Mouse (Mus musculus): ENCODE results near the gene Abi3bp. TPM values are rescaled to one million over a fixed set of nuclear protein-coding genes. Genes with fewer than 3 reads are reported as not detected.
A peak's percentile ranks its signal among the peaks of the same experiment; 100 is the strongest.

The Abi3bp gene
- polyA plus RNA-seq, 2 experiments = 0.10 to 0.15 TPM

- Histone ChIP-seq H3K4me2 (ENCODE audit: low read depth) (no peak overlapping the region), H3K4me1 (replicated peaks; ENCODE audit: control insufficient read depth in 2 of 2, insufficient read depth in 2 of 2, low read length in 1 of 2) (no peaks in the 10 kb centered on the region), H3K9me3 (ENCODE audit: control insufficient read depth, low read length) (no peaks in the 10 kb centered on the region), H3K27ac (no peak overlapping the region), H3K36me3 (replicated peaks; ENCODE audit: control insufficient read depth, insufficient read depth, low read depth) (no peaks in the 10 kb centered on the region), H3K27me3 (ENCODE audit: control insufficient read depth, insufficient read depth, low read length) (no peaks in the 10 kb centered on the region), H3K4me3 (ENCODE audit: insufficient read depth in 1 of 2, low read depth in 2 of 2, low read length in 2 of 2) (no peak overlapping the region), H3K9ac (replicated peaks) (no peak overlapping the region)
- TF ChIP-seq CTCF (IDR thresholded peaks at IDR 0.05; ENCODE audit: low read depth) (no peak), EP300 (IDR thresholded peaks at IDR 0.05; ENCODE audit: low read depth) (no peak)
- ATAC-seq (ENCODE audit: insufficient read depth) = no peak
- 64% methylated on average over 4 of the region's 4 CpGs for WGBS (ENCODE audit: insufficient replicate concordance)
- DNase-seq (ENCODE audit: low read depth in 3 of 3, low spot score in 3 of 3) = peak in 1 of 3 experiments; percentile 1
These were observed 120.7 kb downstream of the Abi3bp start for GRCm38 (mm10) chr16:56598427-56598826.

- WGBS (ENCODE audit: insufficient replicate concordance) = 29% methylated on average over 1 of the region's 1 CpGs
- H3K4me2 ChIP-seq (ENCODE audit: low read depth) = no peak overlapping the region
- H3K27me3 ChIP-seq (ENCODE audit: control insufficient read depth, insufficient read depth, low read length) = no peaks in the 10 kb centered on the region
- no peak overlapping the region for H3K4me3 ChIP-seq (ENCODE audit: insufficient read depth in 1 of 2, low read depth in 2 of 2, low read length in 2 of 2)
- DNase-seq (ENCODE audit: low read depth in 3 of 3, low spot score in 3 of 3) (no peak), ATAC-seq (ENCODE audit: insufficient read depth) (no peak)
- H3K9ac ChIP-seq (replicated peaks) = no peak overlapping the region
- TF ChIP-seq EP300 (IDR thresholded peaks at IDR 0.05; ENCODE audit: low read depth) (no peak), CTCF (IDR thresholded peaks at IDR 0.05; ENCODE audit: low read depth) (no peak)
- H3K9me3 ChIP-seq (ENCODE audit: control insufficient read depth, low read length) = no peaks in the 10 kb centered on the region
- no peaks in the 10 kb centered on the region for H3K36me3 ChIP-seq (replicated peaks; ENCODE audit: control insufficient read depth, insufficient read depth, low read depth)
- no peak overlapping the region for H3K27ac ChIP-seq
- H3K4me1 ChIP-seq (replicated peaks; ENCODE audit: control insufficient read depth in 2 of 2, insufficient read depth in 2 of 2, low read length in 1 of 2) = no peaks in the 10 kb centered on the region
These were observed 124.7 kb downstream of the Abi3bp start for GRCm38 (mm10) chr16:56602394-56602793.

GRCm38 (mm10) chr16:56610572-56610971 is 132.9 kb downstream of the Abi3bp start:
- no peaks in the 10 kb centered on the region for H3K27me3 ChIP-seq (ENCODE audit: control insufficient read depth, insufficient read depth, low read length)
- TF ChIP-seq CTCF (IDR thresholded peaks at IDR 0.05; ENCODE audit: low read depth) = no peak
- TF ChIP-seq EP300 (IDR thresholded peaks at IDR 0.05; ENCODE audit: low read depth) = no peak
- no peak overlapping the region for H3K27ac ChIP-seq
- no peak for ATAC-seq (ENCODE audit: insufficient read depth)
- H3K4me1 ChIP-seq (replicated peaks; ENCODE audit: control insufficient read depth in 2 of 2, insufficient read depth in 2 of 2, low read length in 1 of 2) = no peaks in the 10 kb centered on the region
- no peak overlapping the region for H3K4me3 ChIP-seq (ENCODE audit: insufficient read depth in 1 of 2, low read depth in 2 of 2, low read length in 2 of 2)
- no peaks in the 10 kb centered on the region for H3K36me3 ChIP-seq (replicated peaks; ENCODE audit: control insufficient read depth, insufficient read depth, low read depth)
- DNase-seq (ENCODE audit: low read depth in 3 of 3, low spot score in 3 of 3) = no peak
- no peak overlapping the region for H3K9ac ChIP-seq (replicated peaks)
- H3K4me2 ChIP-seq (ENCODE audit: low read depth) = no peak overlapping the region
- H3K9me3 ChIP-seq (ENCODE audit: control insufficient read depth, low read length) = no peaks in the 10 kb centered on the region
- 67% methylated on average over 8 of the region's 8 CpGs for WGBS (ENCODE audit: insufficient replicate concordance)

DNA sequence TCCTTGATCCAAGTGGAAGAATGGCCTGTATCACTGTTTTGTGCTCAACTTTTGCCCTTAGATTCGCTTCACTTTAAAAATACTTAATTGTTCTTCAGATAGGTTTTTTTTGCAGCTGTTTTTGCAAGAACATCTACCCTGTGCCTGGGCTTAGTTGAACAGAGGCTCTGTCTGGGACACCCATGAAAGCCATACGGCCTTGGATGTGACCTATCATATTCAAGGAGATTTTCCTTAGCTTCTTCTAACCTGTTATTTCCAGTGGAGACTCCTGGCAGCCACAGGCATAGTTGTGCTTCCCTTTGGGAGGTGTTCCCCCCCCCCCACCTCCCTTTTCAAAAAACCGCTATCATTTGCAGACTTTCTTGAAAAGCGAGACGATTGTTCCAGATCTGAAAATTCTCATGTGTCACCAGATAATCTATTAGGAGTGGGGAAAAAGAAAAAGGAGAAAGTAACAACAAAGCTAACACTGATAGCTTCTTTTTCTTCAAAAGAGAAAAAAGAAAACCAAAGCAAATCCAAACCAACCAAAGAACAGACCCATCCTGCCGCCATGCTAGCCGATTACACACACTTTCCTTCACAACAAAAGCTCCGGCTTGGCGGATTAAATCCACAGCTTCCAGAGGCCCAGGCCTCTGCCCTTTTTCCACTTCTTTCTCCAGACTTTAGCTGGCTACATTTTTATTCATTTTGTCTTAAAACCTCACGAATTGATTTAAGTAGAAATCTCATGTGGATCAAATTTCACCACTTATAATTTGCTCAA is 133.6 kb downstream of the Abi3bp start:
- 65% methylated on average over 10 of the region's 10 CpGs for WGBS (ENCODE audit: insufficient replicate concordance)
- no peak for TF ChIP-seq EP300 (IDR thresholded peaks at IDR 0.05; ENCODE audit: low read depth)
- TF ChIP-seq CTCF (IDR thresholded peaks at IDR 0.05; ENCODE audit: low read depth) = no peak
- H3K27me3 ChIP-seq (ENCODE audit: control insufficient read depth, insufficient read depth, low read length) = no peaks in the 10 kb centered on the region
- DNase-seq (ENCODE audit: low read depth in 3 of 3, low spot score in 3 of 3) = no peak
- H3K9ac ChIP-seq (replicated peaks) = no peak overlapping the region
- H3K9me3 ChIP-seq (ENCODE audit: control insufficient read depth, low read length) = no peaks in the 10 kb centered on the region
- H3K27ac ChIP-seq = no peak overlapping the region
- H3K4me1 ChIP-seq (replicated peaks; ENCODE audit: control insufficient read depth in 2 of 2, insufficient read depth in 2 of 2, low read length in 1 of 2) = no peaks in the 10 kb centered on the region
- no peaks in the 10 kb centered on the region for H3K36me3 ChIP-seq (replicated peaks; ENCODE audit: control insufficient read depth, insufficient read depth, low read depth)
- no peak for ATAC-seq (ENCODE audit: insufficient read depth)
- no peak overlapping the region for H3K4me3 ChIP-seq (ENCODE audit: insufficient read depth in 1 of 2, low read depth in 2 of 2, low read length in 2 of 2)
- H3K4me2 ChIP-seq (ENCODE audit: low read depth) = no peak overlapping the region

GRCm38 (mm10) chr16:56638544-56638943 is 160.9 kb downstream of the Abi3bp start:
- no peaks in the 10 kb centered on the region for H3K27me3 ChIP-seq (ENCODE audit: control insufficient read depth, insufficient read depth, low read length)
- H3K9ac ChIP-seq (replicated peaks) = no peak overlapping the region
- WGBS (ENCODE audit: insufficient replicate concordance) = 74% methylated on average over 3 of the region's 3 CpGs
- no peaks in the 10 kb centered on the region for H3K4me1 ChIP-seq (replicated peaks; ENCODE audit: control insufficient read depth in 2 of 2, insufficient read depth in 2 of 2, low read length in 1 of 2)
- H3K4me2 ChIP-seq (ENCODE audit: low read depth) = no peak overlapping the region
- TF ChIP-seq EP300 (IDR thresholded peaks at IDR 0.05; ENCODE audit: low read depth) (no peak), CTCF (IDR thresholded peaks at IDR 0.05; ENCODE audit: low read depth) (no peak)
- H3K36me3 ChIP-seq (replicated peaks; ENCODE audit: control insufficient read depth, insufficient read depth, low read depth) = no peaks in the 10 kb centered on the region
- ATAC-seq (ENCODE audit: insufficient read depth) (no peak), DNase-seq (ENCODE audit: low read depth in 3 of 3, low spot score in 3 of 3) (no peak)
- no peak overlapping the region for H3K4me3 ChIP-seq (ENCODE audit: insufficient read depth in 1 of 2, low read depth in 2 of 2, low read length in 2 of 2)
- no peak overlapping the region for H3K27ac ChIP-seq
- no peaks in the 10 kb centered on the region for H3K9me3 ChIP-seq (ENCODE audit: control insufficient read depth, low read length)

Data from liver, embryonic 14.5 days (tissue).